Mouse (Mus musculus) kidney, postnatal 10 days (tissue): ENCODE measurements at regions not wholly inside any gene's neighbourhood (a gene's known extent, or its start where the extent isn't known, plus 50 kb on each side); places are given as distances from the start of the nearest gene placed in this dataset.

ENCODE experiments used
- DNase-seq: peaks from one replicate; pipeline ENCODE4 v3.0.0; 2021; ENCODE audit warnings: mixed read lengths

DNA sequence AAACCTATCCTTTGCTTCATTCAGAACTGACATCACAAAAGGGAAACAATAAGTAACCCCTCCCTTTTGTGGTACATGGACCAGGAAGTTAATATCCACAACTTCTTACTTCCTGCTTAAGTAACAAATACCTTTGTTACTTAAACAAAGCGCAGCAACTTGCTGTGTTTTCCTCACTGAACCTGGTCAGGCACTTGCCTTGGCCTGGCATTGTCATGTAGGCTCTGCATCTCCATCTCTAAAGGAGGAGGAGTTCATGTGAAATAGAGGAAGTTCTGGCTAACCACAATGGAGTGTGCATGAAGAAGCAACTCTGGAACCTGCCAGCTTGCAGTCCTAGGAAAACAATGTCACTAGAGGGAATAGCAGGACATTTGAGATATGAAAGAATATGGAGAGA lies 806.3 kb downstream of the Tmem132b start:
- no peak for DNase-seq

DNA sequence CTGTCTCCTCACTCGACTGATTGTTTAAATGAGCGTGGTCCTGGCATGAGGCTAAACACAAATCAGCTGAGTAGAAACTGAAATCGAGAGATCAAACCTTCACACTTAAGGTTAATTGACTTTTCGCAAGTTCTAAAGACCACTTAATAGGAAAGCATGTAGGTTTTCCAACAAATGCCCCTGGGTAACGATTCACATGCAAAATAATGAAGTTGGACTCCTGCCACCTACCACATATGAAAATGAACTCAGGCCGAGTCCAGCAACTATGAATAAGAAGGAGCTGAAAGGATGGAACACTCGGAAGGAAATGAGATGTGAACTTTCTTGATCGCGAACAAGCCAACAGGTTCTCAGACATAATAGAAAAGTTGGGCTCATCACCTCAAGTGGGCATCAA lies 812.0 kb downstream of the Tmem132b start:
- no peak for DNase-seq

DNA sequence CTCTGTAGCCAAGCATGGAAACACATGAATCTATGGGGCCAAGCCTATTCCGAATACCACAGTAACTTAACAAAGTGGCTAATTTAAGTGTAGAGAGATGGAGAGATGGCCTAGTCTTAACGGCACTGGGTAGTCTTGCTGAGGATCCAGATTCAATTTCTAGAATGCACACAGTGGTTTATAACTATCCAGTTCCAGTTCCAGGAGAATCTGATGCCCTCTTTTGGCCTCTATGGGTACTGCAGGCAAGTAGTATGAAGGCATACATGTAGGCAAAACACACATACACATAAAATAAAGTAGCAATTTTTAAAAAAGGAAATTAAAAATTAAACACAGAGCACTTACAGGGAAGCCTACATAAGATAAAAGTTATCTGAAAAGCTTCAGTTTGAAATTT lies 819.4 kb downstream of the Tmem132b start:
- DNase-seq, result no peak

DNA sequence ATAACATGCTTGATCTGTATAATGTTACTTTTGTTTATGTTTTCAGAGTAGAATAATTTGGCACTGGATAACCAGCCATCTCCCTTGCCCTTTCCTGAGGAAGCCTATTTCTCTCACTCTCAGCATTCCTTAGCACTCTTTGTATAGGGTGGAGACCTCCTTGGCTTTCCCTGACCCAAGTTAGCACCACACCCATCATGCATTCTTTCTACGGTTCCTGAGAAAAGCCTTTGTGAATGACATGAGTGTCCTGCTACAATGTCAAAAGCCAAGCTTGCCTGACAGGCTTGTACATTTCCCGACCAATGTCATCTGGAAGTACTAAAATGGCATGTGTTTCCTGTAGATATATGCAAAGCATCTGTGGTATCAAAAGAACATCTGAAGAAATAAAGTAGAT lies 837.9 kb downstream of the Tmem132b start:
- no peak for DNase-seq

DNA sequence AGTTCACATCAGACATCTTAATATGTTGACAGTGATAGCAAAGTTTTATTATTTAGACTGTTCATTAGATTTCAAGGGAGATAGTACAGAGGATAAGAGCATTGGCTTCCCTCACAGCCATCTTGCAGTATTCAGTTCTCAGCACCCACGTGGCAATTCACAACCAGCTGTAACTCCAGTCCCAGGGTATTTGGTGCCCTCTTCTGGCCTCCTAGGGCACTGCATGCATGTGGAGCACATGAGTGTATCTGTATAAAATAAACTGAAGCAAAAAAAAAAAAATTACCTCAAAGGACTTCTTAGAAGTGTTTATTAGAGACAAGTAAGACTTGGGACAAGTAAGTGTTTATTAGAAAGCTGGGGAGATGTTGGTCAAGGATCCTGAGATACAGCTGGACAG lies 849.3 kb upstream of the Tmem132c start:
- DNase-seq, result no peak

DNA sequence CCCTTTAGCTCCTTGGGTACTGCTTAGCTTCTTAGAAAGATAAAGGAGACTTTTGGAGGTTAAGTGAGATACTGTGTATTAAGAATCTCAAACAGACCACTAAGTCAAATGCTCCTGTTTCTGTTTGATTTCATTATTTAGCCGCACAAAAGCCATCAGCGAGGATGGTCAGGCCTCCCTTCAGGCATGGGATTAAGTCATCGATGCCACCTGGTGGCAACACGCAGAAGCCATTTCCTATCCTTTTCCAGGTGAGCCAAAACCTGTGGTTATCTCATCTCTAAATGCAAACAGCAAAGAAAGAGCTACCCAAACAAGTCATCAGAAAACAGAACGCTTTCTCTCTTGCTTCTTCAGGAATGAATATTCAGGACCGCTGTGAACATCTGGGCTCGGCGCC lies 846.3 kb upstream of the Tmem132c start:
- DNase-seq, result peak; percentile 18

DNA sequence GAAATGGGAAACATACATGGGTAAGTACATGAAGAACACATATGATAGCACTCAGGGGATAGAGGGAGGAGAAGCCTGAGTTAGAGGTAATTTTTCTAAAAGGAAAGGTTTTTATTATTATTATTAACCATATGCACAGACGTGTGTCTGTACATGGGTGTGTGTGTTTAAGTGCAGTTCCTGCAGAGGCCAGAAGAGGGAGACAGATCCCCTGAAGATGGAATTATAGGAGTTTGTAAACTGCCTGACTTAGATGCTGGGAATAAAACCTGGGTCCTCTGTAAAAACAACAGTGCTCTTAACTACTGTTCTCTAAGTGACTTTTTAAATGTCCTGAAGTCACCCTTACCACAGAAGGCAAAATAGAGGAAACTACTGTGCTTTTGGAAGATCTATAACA lies 809.9 kb upstream of the Tmem132c start:
- DNase-seq, result no peak

DNA sequence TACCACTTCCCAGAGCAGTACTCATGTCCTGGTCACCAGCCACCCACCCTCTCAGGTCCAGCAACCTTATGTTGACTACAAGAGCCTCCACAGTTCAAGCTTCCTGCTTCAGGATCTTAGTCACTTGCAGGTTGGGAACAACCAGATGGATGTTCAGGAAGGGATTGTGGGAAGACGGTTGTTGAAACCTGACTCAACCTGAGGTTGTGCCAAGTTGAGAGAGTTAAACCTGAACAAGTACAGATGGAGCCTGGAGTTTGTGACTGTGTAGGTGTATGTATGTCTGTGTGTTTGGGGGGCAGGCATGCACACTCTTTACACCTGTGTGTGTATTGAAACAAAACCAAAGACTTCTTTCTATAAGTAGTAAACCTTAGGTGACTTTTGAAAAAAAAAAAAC lies 802.9 kb upstream of the Tmem132c start:
- no peak for DNase-seq

DNA sequence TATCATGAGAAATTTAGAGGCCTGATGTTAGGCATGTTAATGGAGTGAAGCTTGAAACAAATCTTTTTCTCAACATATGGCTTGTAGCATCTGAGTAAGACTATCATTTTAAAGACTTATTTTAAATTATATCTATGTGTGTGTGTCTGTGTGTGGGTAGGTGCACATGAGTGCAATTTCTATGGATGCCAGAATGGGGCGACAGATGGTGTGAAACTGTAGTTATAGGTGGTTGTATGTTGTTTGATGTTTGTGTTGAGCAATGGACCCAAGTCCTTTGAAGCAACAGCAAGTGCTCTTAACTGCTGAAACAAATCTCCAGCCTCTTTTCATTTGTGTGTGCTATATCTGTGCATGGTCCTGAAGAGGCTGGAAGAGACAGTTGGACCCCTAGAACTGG lies 801.1 kb upstream of the Tmem132c start:
- DNase-seq, result no peak

DNA sequence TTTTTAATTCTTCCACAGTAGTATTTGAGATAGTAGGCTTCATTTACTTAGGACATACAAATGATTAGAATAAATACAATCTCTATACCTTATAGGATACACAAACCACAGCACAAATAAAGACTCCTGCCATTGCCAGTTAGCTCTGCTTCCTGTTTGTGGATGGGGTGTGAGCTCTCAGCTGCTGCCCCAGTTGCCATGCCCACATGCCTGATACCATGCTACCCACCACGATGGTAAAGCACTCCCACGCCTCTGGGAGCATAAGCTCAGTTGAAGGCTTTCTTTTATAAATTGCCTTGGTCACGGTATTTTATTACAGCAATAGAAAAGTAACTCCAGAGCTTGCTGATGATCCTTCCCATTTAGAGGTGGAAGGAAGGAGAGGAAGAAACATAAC lies 765.8 kb upstream of the Tmem132c start:
- DNase-seq, result no peak

DNA sequence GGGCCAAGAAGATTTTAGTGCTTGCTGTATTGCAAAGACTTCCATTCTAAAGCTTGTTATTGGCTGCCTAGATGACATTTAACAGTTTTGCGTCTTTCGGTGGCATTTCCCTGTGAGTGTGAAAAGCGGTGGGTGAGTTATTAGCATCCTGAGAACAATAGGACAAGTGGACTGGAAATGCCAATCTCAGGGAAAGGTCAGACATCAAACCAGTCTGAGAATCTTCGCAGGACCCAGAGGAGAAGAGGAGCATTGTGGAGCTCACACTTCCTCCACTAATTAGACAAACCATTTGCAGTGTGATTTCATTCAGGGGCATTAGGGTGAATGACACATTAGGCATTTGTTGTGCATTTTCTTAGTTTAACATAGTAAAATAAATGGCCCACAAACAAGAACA lies 719.5 kb upstream of the Tmem132c start:
- DNase-seq, result no peak

DNA sequence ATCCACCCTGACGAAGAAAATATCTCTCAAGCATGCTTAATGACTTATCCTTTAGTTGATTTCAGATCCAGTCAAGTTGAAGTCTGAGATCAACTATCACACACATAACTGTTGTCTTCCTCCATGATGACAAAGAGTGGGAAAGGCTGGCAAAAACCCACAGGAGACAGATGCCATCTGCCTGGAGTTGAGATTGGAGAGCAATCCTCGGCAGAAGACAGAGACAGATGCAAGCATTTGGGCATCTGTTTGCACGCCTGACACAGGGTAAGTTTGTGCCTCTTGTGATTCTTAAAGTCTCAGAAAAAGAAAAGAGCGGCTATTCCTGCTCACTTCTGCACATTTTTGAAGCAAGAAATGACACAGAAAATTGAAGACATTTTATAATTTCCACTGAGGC lies 715.7 kb upstream of the Tmem132c start:
- no peak for DNase-seq

DNA sequence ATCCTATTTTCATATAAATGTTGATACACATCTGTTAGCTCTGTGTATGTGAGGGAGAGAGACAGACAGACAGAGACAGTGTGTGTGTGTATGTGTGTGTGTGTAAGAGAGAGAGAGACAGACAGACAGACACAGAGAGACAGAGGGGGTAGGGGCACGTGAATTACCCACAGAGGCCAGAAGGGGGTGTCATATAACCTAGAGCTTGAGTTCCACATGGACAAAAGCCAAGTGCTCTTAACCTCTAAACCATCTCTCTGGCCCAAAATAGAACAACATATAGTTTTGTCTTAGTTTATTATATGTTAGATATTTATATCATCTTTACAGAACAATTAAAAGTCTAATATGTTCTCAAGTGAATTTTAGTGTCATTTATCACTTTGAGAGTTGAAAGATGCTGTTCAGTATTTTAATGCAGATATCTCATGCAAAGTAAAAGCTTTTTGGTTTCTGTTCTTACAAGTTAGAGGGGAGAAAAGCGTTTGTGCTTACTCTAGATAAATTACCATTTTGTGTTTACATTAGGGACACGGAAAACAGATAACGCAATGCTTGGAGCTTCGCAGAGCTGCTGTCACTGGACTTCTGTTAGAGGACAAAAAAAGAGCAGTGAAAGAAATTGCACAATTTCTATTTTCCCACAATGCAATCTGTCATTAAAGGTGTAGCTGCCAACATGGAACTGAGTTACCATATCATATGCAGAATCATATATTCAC lies 710.6 kb upstream of the Tmem132c start:
- DNase-seq, result no peak

DNA sequence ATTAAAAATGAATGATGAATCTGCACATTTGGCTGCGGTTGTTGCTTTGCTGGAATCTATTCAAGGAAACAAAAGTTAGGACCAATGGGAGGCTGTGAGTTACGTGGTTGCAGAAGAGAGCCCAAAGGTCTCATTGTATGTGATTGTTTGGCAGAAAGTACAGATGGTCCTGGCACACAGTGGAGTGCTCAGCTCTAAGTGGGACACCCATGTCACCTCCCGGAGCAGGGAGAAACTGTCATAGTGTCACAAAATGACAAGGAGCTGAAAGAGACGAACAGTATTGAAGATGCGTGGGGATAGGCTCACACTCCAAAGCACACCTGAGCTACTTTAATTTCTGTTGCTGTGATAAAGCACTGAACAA lies 710.1 kb upstream of the Tmem132c start:
- DNase-seq, result no peak

DNA sequence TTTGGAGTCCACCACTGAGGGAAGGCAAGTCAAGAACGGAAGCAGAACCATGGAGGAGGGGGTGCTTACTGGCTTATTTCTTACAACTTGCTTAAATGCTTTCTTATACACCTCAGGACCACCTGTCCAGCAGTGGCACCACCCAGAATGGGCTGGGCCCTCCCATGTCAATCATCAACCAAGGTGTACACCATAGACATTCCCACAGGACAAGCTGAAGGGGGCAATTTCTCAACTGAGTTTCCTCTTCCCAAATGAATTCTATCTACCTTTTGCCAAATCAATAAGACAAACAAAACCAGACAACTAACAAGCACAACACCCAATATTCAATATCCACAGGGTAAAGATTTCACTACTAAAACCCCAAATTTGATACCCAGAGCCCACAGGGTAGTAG lies 709.6 kb upstream of the Tmem132c start:
- no peak for DNase-seq

DNA sequence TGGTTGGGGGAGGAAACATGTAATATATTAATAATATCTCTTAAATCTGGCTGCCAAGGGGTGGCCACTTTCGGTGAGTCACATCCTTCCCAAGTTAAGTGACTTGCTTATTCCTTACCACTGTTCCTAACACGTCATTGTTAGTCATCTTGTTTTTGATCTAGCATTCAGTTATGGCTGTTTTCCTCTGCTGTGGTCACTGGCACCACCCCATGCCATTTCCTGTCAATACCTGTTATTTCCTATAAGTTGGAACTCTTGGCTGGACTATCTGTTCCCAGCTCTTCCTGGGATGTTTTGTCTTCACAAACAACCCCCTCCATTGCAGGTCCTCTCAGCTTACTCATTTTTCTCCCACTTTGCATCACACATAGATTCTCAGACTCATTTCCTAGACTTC lies 703.5 kb upstream of the Tmem132c start:
- no peak for DNase-seq

DNA sequence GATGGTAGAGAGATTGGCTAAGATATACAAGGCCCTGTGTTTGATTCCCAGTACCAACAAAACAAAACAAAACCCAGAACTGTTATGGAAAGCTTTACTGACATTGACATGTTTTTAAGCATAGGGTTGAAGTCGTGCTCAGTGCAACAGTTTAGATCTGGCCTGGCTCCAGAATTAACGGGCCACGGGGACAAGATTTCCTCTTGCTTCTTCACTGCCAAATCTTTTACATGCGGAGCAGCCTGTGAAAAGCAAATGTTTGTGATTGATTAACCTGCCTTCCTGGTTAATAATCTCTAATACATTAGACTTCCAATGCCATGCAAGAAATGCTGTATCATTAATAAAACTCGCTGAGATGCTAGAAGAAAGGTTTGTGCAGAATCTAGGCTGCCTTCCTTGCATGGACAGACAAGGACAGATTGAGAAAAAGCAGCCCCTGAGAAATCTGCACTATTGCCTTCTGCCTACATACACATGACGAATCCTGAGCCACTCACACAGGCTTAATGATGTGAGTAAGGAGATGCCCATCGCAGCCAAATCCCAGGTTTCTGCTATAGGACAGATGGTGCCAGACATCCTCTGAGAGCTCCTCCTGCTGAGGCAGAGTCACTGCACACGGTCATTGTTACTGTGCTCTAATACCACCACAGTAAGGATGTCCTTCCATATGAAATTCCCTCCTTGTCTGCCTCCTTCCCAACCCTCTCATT lies 697.2 kb upstream of the Tmem132c start:
- DNase-seq, result no peak

DNA sequence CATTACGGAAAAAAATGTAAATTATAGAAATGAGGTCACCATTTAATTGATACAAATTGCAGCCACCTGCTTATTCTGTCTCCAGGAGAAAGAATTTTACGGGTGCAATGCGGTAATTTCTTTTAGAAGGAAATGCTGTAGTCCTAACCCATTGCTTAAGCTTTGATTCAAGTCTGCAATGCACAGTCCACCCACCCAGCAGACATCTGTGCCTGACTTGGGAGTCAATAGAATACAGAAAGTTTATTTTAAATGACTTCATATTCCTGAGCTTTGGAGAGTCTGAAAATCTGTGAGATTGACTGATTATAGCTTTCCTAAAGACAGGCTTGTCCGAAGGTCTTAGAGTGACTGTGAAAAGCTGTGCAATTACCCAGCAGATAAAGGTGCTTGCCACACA lies 693.8 kb upstream of the Tmem132c start:
- no peak for DNase-seq

DNA sequence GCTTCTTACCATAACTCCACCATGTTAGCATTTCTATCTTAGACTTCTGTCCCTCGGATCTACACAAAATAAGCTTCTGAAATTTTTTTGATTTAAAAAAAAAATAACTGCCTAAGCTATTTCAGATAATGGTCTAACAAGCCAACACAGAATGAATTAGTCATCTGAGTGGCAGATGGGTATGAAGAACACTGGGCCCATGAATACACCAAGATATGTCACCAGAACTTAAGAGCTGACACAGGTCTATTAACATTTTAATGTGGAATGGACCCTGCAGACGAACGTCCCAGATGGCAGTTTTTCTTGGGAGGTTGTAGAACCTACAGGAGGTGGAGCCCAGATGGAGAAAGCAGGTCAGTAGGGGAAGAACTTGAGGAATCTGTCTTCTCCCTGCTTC lies 689.9 kb upstream of the Tmem132c start:
- DNase-seq, result no peak

DNA sequence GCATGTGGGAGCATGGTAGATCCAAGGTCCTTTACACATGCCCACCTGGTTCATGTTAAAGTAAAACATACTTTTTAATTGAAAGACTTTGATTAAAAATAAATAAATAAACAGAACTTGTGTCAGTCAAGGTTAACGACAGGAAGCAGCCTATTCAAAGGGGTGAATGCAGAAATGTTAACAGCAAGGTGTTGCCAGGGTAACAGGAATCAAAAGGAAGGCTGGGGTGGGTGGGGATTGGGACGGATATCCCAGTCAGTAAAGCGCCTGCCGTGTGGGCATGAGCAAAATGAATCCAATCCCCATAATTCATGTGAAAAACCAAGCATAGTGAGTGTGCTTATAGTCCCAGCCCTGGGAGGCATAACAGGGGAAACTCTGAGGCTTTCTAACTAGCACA lies 682.6 kb upstream of the Tmem132c start:
- no peak for DNase-seq

DNA sequence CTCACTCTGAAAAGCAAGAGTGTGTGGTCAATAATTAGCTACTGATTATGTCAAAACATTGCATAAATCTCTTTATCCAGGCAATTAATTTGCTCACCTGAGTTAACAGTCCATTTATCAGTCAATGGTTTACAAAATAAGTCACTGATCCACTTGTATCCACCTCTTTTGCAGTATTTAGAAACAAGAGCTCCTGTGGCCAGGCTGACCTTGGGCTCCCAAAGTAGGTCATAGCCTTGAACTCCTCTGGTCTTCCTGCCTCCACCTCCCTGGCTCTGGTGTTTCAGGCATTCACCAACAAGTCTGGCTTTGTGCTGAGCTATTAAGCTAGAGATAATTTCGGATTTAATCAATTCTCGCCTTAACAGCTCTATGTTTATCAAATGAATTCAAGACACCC lies 675.8 kb upstream of the Tmem132c start:
- DNase-seq, result peak; percentile 6

DNA sequence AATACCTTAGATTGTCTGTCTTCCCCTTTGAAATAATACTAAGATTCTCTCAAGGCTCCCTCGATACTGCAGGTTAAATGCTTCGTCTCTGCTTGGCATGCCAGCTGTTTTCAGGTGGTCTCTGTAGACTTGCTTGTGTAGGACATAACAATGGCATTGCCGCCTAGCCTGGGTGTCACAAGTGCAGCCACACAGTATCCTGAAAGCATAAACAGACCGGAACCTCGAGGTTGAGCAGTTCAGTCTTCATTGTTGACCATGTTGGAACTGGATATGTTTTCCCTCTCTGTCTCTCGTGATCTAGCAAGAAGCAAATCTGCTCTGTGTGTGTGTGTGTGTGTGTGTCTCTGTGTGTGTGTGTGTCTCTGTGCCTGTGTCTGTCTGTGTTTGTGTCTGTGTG lies 675.4 kb upstream of the Tmem132c start:
- no peak for DNase-seq

DNA sequence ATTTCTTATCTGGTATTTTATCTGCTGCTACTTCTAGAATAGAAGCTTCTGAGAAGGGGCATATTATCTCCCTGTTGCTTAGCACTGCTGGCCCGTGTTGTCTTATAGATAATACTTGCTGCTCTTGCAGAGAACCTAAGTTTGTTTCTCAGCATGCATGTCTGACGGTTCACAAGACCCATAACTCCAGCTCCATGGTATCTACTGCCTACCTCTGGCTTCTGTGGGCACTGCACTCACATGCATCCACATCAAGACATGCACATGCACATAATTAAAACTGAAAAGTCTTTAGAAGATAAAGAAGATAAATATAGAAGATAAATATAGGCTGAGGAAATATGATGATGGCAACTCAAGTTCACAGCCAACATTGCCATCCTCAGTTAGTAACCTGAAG lies 667.8 kb upstream of the Tmem132c start:
- DNase-seq, result no peak

DNA sequence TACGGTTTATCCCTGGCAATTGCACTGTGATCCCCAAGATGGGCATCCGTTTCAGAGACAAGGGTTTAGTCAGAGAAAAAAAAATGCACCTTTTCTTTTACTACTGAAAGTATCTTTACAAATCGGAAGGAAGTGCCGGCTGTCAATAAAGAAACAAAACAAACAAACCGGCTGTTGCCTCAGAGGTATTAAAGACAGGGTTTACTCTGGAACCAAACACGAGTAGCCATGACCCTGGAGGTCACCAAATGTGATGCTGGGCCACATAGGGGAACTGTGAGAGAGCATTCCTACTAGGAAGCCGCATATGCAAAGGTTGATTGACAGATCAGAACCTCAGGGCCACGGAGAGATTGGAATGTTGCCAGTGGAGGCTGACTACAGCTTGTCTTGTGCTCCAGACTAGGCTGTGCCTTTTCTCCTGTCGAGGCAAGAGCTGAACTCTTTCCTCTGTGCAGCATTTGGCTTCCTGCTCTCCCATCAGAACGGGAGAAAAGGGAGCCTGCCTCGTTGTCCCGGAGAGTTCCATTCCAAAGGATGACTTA lies 643.8 kb upstream of the Tmem132c start:
- DNase-seq, result no peak

DNA sequence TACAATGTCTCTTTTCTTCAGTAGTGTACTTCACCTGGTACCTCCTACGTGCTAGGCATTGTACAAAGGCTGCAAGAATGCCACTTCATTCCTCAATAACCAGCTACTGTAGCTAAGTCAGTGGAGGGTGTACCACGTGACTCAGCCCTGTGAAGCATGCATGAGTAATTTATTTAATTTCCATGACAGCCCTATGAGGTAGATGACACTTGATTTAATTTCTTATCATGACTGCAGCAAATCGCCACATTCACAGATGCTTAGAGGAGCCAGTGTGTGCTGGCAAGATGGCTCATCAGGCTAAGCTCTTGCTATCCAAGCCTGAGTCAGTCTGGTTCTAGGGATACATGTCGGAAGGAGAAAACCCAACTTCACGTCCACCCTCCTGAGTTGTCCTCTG lies 642.0 kb upstream of the Tmem132c start:
- DNase-seq, result no peak
